Mouse (Mus musculus): ENCODE results near the gene Zmynd12. TPM values are rescaled to one million over a fixed set of nuclear protein-coding genes. Genes with fewer than 3 reads are reported as not detected.

Gene Zmynd12
- not detected for polyA plus RNA-seq (2017; shearing (Covaris generic))

DNA sequence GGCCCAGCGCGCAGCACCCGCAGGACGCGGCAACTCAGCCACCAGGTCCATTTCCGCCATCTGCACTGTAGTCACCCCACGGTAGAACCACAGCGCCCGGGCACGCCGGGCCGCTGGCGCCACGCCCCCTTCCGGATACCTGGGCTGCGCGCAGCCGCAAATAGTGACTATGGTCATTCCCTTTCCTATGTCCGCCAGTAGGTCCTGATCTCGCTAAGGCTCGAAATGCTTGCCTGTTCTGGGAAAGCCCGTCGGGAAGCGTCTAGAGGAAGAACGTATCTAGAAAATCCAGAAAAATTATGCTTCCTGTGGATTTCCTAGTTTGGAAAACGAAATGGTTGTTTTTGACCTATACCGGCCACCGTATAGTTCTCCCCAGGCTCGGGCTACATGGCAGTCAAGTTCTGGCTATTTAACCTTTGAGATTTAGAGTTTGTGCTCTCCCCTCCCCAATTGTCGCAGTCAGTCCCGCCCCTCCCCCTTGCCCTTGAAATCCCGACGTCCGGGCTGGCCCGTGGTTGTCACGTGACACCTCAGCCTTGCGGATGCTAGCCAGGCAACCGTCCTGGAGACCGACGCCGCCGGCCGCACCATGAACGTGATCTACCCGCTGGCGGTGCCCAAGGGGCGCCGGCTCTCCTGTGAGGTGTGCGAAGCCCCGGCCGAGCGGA, at the start of gene Zmynd12, which contains the start of gene Ppcs:
Gene Zmynd12, plus strand, starts transcription at position 521 of the 671 bp plus-strand sequence.
Gene Ppcs, minus strand, starts transcription at position 127 of the 671 bp plus-strand sequence.
- ATAC-seq = peak; percentile 92

DNA sequence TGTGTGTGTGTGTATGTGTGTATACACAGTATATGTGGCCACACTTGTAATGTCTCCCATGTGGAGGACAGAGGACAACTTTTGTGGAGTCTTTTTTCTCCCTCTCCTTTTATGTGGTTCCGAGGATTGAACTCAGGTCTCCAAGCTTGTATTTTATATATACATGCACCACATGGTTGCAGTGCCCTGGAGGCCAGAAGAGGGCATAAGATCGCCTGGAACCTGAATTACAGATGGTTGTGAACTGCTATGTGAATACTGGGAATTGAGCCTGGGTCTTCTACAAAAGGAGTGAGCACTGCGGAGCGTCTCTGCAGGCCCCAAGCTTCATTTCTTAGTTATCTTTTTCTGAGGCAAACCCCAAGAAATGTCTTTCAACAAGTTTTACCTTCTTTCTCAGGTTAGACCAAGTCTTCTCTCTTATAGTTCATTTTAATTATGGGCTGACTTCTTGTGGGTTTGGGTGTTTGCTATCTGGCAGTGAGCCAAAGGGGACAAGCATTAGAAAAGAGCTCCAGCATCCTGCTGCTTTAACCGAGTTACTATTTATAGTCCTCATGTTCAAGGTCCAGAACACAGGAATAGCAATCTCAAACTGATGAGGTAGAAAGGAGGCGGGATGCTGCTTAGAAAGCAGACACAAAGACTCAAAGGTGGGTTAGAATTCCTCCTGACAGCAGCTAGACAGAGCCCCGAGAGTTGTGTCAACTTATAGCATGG, 41.0 kb upstream of the Zmynd12 start:
- ATAC-seq = no peak

- no peak for ATAC-seq
These were observed 33.4 kb upstream of the Zmynd12 start for GRCm38 (mm10) chr4:119389184-119389583.

DNA sequence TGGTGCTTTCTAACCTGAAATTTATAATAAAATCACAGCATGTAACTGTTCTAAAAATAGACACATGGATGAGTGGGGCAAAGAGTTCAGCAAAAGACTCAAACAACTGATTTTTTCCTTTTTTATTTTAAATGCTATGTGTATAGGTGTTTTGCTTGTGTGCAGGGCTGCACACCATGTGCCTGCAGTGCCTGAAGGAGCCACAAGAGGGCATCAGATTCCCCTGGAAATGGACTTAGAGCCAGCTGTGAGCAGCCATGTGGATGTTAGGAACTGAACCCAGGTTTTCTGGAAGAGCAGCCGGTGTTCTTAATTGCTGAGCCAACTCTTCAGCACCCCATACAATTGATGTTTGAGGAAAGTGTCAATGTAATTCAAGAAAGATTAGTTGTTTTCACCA, 32.2 kb upstream of the Zmynd12 start:
- no peak for ATAC-seq

- no peak for ATAC-seq
These were observed 23.9 kb upstream of the Zmynd12 start for GRCm38 (mm10) chr4:119398751-119399150.

DNA sequence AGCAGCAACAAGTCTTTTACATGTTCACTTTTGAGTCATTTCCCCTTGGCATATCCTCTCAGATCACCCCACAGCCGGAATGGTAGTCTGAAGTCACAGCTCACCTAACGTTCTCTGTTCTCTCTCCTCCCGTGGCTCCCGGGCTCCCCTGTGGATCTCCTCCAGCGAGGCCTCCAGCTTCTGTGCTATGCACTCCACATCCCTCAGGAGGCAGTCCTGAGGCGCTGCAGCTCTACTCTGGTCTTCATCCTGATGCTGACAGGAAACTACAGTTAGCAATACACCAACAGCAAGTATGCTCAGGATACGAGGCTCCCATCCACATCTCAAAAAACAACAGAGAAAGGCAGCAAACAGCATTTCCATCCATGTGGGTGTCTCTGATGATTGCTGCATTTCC, 21.7 kb upstream of the Zmynd12 start:
- ATAC-seq = no peak

GRCm38 (mm10) chr4:119403431-119403830, 19.2 kb upstream of the Zmynd12 start:
- no peak for ATAC-seq

DNA sequence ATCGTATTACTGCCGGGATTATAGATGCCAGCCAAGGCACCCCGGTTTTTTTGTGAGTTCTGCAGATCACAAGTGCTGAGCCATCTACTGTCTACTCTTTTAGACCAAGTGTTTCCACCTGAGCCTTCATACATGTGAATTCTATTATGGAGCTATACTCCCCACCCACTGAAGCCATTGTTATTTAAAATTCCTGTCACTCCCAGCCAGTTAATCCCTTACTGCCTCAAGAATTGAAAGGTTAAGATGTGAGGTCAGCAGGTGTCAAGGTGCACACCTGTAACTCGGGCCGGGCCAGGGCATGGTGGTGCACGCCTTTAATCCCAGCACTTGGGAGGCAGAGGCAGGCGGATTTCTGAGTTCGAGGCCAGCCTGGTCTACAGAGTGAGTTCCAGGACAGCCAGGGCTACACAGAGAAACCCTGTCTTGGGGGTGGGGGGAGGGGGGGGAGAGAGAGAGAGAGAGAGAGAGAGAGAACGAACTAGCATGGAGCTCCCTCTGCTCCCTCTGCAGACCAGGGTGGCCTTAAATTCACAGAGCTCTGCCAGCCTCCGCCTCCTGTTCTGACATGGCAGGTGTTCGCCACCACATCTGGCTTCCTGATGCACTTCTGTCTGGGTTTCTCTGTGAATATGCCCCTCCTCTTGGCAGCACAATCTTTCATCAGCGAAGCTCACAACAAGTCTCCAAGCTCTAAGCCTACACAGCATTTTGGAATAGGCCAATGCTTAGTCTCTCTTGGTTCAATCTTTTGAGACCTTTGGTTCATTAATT, 10.6 kb upstream of the Zmynd12 start:
- ATAC-seq = no peak

DNA sequence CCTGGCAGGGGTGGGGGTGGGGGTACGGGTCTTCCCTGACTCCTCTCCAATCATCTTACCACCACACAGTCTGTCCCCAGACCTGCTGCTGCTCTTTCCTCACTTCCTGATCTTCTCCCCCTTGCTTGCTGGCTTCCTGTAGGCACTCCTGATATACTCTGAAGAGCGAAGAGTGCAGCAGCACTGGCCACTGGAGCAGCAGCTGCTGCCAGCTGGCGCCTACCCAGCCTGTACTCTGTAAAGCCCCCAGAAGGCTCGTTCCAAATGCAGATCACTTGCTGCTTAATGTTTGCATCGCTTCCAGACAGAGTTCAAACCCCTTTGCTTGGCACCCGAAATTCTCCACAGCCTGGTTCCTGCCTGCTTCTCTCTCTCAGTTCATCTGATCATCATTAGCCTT, 9.8 kb upstream of the Zmynd12 start:
- ATAC-seq = no peak

- peak; percentile 100 for ATAC-seq
These were observed 7.4 kb upstream of the Zmynd12 start, which contains the start of gene Ccdc30 for GRCm38 (mm10) chr4:119415072-119415753. Gene Ccdc30, minus strand, starts transcription at chr4:119415521.

GRCm38 (mm10) chr4:119417270-119417669, 5.3 kb upstream of the Zmynd12 start:
- no peak for ATAC-seq

- no peak for ATAC-seq
These were observed 4.7 kb upstream of the Zmynd12 start for GRCm38 (mm10) chr4:119417894-119418293.

GRCm38 (mm10) chr4:119421191-119421590, 1.4 kb upstream of the Zmynd12 start:
- no peak for ATAC-seq

DNA sequence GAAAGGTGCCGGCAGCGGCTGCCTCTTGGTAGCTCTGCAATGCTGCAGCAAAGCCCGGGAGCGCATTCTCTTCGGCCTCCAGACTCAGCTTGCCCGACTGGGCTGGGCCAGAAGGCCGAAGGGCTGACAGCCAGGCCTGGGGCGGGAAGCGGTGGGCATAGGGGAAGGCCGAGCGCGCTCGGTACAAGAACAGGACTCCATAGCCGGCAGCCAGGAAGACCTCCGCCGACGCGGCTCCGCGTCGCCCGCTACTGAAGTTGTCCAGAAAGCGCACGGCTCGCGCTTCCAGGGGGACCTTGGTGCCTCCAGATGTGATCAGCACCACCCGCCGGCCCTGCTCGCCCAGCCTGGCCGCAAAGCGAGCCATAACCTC, 707 bp upstream of the Zmynd12 start:
- peak; percentile 44 for ATAC-seq

- no peak for ATAC-seq
These were observed 2.5 kb downstream of the Zmynd12 start for GRCm38 (mm10) chr4:119425077-119425476.

GRCm38 (mm10) chr4:119425601-119426000, 3.0 kb downstream of the Zmynd12 start:
- ATAC-seq = no peak

GRCm38 (mm10) chr4:119427680-119428079, 5.1 kb downstream of the Zmynd12 start:
- no peak for ATAC-seq

GRCm38 (mm10) chr4:119430678-119431077, 8.1 kb downstream of the Zmynd12 start:
- peak; percentile 57 for ATAC-seq

DNA sequence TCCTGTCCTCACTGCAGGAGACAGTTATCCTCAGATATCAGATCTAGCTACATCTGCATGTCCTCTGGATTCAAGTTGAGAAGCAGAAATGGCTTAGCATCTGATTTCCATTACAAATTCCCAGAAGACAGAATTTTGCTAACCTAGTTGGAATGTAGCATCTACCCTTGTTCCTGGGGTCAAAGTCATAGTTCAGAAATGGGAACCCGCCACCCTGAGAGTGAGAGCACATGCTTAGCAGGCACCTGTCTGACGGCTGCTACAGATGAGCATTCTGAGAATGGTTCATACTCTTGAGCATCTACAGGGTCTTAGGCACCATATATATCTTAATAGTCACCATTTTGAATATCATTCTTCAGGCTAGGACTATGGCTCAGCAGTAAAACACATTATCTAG, 15.3 kb downstream of the Zmynd12 start:
- ATAC-seq = no peak

DNA sequence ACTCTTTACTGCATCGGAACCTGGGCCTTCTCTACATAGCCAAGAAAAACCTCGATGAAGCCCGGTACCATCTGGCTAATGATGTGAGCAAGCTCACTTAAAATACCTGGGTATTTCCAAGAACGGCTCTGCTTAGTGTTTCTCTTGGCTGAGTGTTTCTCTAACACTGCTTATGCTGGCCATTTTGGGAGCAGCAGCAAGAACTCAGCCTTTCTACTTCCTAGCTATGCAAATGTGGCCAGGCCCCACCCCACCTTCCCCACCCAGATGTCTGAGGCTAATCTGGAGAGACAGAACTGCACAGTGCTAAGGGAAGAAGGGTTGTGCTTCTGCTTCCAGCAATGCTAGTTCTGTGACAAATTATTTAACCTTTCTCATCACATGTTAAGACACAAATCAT, 19.2 kb downstream of the Zmynd12 start:
- ATAC-seq = no peak

DNA sequence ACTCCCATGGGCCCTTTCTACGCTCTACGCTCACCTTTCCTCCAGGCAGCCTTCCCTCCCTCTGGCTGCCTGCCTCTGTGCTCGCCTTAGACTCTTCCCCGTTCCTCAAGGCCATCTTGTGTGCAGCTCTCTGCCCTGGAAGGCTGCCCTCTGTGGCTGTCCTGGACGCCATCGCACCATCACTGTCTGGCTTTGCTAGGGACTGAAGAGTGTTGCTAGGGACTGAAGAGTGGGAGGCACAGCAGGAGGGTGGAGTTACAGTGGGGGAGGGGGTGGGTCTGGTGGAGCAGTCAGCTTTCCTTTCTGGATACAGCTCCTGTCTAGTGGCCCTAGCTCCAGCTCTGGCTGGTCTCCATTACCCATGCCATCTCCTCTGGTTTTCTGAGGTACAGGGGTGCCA, 19.9 kb downstream of the Zmynd12 start:
- no peak for ATAC-seq

- no peak for ATAC-seq
These were observed 24.6 kb downstream of the Zmynd12 start for GRCm38 (mm10) chr4:119447261-119447660.

GRCm38 (mm10) chr4:119447786-119448185, 25.2 kb downstream of the Zmynd12 start:
- ATAC-seq = no peak
